Mouse (Mus musculus) layer of hippocampus, adult 9-10 months (tissue): ENCODE results near the gene Fam45a.

Experiments used
- DNase-seq: peaks from one replicate; pipeline ENCODE4 v3.0.0; 2022; ENCODE audit warnings: low spot score

Gene Fam45a

GRCm38 (mm10) chr19:60811098-60812035, at the start of gene Fam45a:
Gene Fam45a (plus strand): TSS chr19:60811585.
- DNase-seq: peak; percentile 71

- DNase-seq: no peak
These were observed 38.0 kb upstream of the Fam45a start for GRCm38 (mm10) chr19:60773366-60773765.

GRCm38 (mm10) chr19:60782034-60782433, 29.4 kb upstream of the Fam45a start:
- DNase-seq: no peak

GRCm38 (mm10) chr19:60784712-60785111, 26.7 kb upstream of the Fam45a start:
- DNase-seq: no peak

GRCm38 (mm10) chr19:60787465-60788150, 23.8 kb upstream of the Fam45a start:
- no peak for DNase-seq

- DNase-seq: no peak
These were observed 23.0 kb upstream of the Fam45a start for GRCm38 (mm10) chr19:60788214-60788960.

GRCm38 (mm10) chr19:60789452-60789851, 21.9 kb upstream of the Fam45a start:
- no peak for DNase-seq

GRCm38 (mm10) chr19:60789919-60790506, 21.4 kb upstream of the Fam45a start:
- no peak for DNase-seq

- peak; percentile 75 for DNase-seq
These were observed 20.7 kb upstream of the Fam45a start, which contains the start of gene Eif3a for GRCm38 (mm10) chr19:60790551-60791161. Gene Eif3a (minus strand): TSS chr19:60790658.

- DNase-seq: no peak
These were observed 20.2 kb upstream of the Fam45a start for GRCm38 (mm10) chr19:60791164-60791563.

- no peak for DNase-seq
These were observed 18.1 kb upstream of the Fam45a start for GRCm38 (mm10) chr19:60793170-60793707.

GRCm38 (mm10) chr19:60795244-60795643, 16.1 kb upstream of the Fam45a start:
- no peak for DNase-seq

- no peak for DNase-seq
These were observed 14.0 kb upstream of the Fam45a start for GRCm38 (mm10) chr19:60797415-60797814.

- no peak for DNase-seq
These were observed 11.4 kb upstream of the Fam45a start for GRCm38 (mm10) chr19:60799867-60800569.

- DNase-seq: no peak
These were observed 6.5 kb upstream of the Fam45a start for GRCm38 (mm10) chr19:60804903-60805302.

GRCm38 (mm10) chr19:60809927-60810326, 1.5 kb upstream of the Fam45a start:
- no peak for DNase-seq

GRCm38 (mm10) chr19:60812036-60812389, 628 bp downstream of the Fam45a start:
- DNase-seq: no peak

- DNase-seq: no peak
These were observed 1.7 kb downstream of the Fam45a start for GRCm38 (mm10) chr19:60813133-60813532.

GRCm38 (mm10) chr19:60818677-60819076, 7.3 kb downstream of the Fam45a start:
- DNase-seq: no peak

GRCm38 (mm10) chr19:60837747-60838146, 26.4 kb downstream of the Fam45a start:
- peak; percentile 26 for DNase-seq

GRCm38 (mm10) chr19:60843324-60843723, 31.9 kb downstream of the Fam45a start:
- DNase-seq: no peak
